Mouse (Mus musculus) ES-Bruce4 (cell line): ENCODE measurements at regions not wholly inside any gene's neighbourhood (a gene's known extent, or its start where the extent isn't known, plus 50 kb on each side); places are given as distances from the start of the nearest gene placed in this dataset.

Experiments
- H3K27ac ChIP-seq: 2 replicates; pipeline ENCODE4 v1.5.1; 2012; ENCODE audit warnings: low read length, inconsistent platforms; ENCODE audit not compliant: insufficient read depth
- H3K27me3 ChIP-seq: 2 replicates; pipeline ENCODE4 v1.6.1; 2012; ENCODE audit warnings: mild to moderate bottlenecking, low read length, inconsistent platforms; ENCODE audit not compliant: control insufficient read depth, poor library complexity, insufficient read depth, severe bottlenecking
- H3K36me3 ChIP-seq: 2 replicates; pipeline ENCODE4 v1.6.1; 2012; ENCODE audit warnings: inconsistent platforms, mild to moderate bottlenecking, low read length, moderate library complexity; ENCODE audit not compliant: control insufficient read depth, poor library complexity, insufficient read depth, severe bottlenecking
- H3K4me1 ChIP-seq: one replicate; pipeline ENCODE4 v1.8.1; 2011; ENCODE audit warnings: low read length; ENCODE audit not compliant: control insufficient read depth, insufficient read depth
- H3K4me3 ChIP-seq: 2 replicates; pipeline ENCODE4 v1.5.1; 2011; ENCODE audit warnings: low read depth, mild to moderate bottlenecking, low read length
- H3K9ac ChIP-seq: 2 replicates; pipeline ENCODE4 v1.6.1; 2012; ENCODE audit warnings: low read depth, mild to moderate bottlenecking, inconsistent platforms; ENCODE audit not compliant: poor library complexity, severe bottlenecking
- H3K9me3 ChIP-seq: replicated peaks from 2 replicates; pipeline ENCODE4 v1.6.1; 2012; ENCODE audit warnings: mild to moderate bottlenecking, low read length, inconsistent platforms; ENCODE audit not compliant: control insufficient read depth, poor library complexity, insufficient read depth, severe bottlenecking
- CTCF ChIP-seq: IDR thresholded peaks from one replicate; pipeline ENCODE4 v1.8.1; 2011; ENCODE audit warnings: low read depth, low read length
- EP300 ChIP-seq: IDR thresholded peaks from 2 replicates; pipeline ENCODE4 v1.6.1; 2011; ENCODE audit warnings: low read depth, low read length; ENCODE audit not compliant: insufficient read depth
- POLR2A ChIP-seq: IDR thresholded peaks from one replicate; pipeline ENCODE4 v1.8.1; 2011; ENCODE audit warnings: low read length; ENCODE audit not compliant: insufficient read depth

GRCm38 (mm10) chr10:98684195-98684594 is 230.0 kb upstream of the Atp2b1 start:
- Histone ChIP-seq H3K27ac (no peak overlapping the region), H3K27me3 (no peaks in the 10 kb centered on the region), H3K9me3 (no peaks in the 10 kb centered on the region), H3K4me3 (no peak overlapping the region), H3K4me1 (no peaks in the 10 kb centered on the region), H3K36me3 (no peaks in the 10 kb centered on the region), H3K9ac (no peak overlapping the region)
- TF ChIP-seq POLR2A, result no peak
- TF ChIP-seq CTCF, result no peak
- no peak for TF ChIP-seq EP300

DNA sequence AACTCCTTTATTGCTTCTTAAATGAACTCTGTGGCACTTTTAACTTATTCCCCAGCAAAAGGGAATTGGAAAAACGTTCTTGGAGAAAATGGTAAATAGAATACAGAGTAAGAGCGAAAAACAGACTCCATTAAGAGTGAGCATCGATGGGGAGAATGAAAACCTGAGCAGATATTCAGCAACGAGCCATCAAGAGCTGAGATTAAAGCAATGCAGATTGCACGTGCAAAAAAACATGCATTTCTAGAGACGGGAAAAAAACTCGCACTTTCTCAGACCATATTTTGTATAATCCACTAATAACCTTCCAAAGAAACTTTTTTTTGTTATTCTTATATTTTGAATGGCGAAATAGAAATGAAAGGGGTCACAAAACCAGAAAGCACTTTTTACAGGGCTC is 229.5 kb upstream of the Atp2b1 start:
- H3K9me3 ChIP-seq, result no peaks in the 10 kb centered on the region
- no peaks in the 10 kb centered on the region for H3K36me3 ChIP-seq
- no peak for TF ChIP-seq EP300
- no peak for TF ChIP-seq CTCF
- TF ChIP-seq POLR2A, result no peak
- no peak overlapping the region for H3K27ac ChIP-seq
- no peak overlapping the region for H3K4me3 ChIP-seq
- H3K27me3 ChIP-seq, result no peaks in the 10 kb centered on the region
- no peak overlapping the region for H3K9ac ChIP-seq
- no peaks in the 10 kb centered on the region for H3K4me1 ChIP-seq

DNA sequence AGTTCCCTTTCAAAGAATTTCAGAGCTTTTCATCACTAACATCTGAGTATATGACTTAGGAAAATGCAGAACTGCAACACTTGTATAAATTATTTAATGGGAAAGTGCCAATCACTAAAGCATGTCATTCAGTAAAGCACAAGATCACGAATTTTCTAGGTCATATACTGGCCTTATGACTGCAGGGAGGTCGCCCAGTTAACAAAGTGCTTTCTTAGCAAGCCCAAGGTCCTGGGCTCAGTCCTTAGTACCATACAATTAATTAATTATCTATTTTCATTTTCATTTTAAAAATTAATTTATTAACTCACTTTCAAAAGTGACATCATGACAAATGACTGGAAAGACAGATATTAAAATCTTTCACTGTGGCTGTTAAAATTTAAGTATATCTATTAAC is 228.5 kb upstream of the Atp2b1 start:
- Histone ChIP-seq H3K4me1 (no peaks in the 10 kb centered on the region), H3K27me3 (no peaks in the 10 kb centered on the region), H3K9me3 (no peaks in the 10 kb centered on the region), H3K9ac (no peak overlapping the region), H3K36me3 (no peaks in the 10 kb centered on the region), H3K4me3 (no peak overlapping the region), H3K27ac (no peak overlapping the region)
- TF ChIP-seq EP300 (no peak), CTCF (no peak), POLR2A (no peak)

DNA sequence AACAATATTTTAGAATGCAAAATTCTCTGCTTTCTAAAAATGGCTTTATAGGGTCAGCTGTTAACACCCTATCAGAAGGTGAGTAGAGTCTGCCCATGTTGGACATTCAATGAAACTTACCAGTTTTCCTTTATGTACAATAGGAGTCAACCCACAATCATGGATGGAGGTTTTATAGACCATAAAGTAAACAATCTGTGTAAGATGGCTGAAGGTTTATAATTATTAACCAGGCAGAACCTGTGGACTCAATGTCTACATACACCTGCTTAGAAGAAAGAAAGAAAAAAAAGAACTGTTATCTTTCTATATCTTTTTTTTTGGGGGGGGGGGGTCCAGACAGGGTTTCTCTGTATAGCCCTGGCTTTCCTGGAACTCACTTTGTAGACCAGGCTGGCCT is 227.8 kb upstream of the Atp2b1 start:
- H3K27ac ChIP-seq, result no peak overlapping the region

DNA sequence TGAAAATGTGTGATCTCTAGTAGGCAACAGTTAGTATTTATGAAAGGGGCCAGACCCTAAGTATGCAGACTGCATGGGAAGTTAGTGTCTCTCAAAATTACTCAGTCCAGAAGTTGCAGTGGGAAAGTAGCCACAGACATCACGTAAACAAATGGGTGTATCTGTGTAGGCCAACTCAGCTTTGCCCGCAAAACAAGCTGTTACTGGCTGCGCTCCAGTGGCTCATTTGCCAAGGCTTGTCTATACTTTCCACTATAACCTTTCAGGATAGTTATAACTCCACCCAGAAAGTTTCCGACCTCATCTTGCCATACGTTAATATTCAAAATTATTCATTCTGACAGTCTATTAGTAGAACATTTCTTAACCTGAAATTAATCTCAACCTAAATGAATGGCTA is 222.4 kb upstream of the Atp2b1 start:
- Histone ChIP-seq H3K9me3 (no peaks in the 10 kb centered on the region), H3K36me3 (no peaks in the 10 kb centered on the region), H3K4me1 (no peaks in the 10 kb centered on the region), H3K27me3 (no peaks in the 10 kb centered on the region), H3K9ac (no peak overlapping the region), H3K27ac (no peak overlapping the region), H3K4me3 (no peak overlapping the region)
- TF ChIP-seq CTCF (no peak), EP300 (no peak), POLR2A (no peak)

More for the DNA sequence above, 227.8 kb upstream of the Atp2b1 start:
- H3K4me3 ChIP-seq, result no peak overlapping the region
- H3K9me3 ChIP-seq, result no peaks in the 10 kb centered on the region
- no peaks in the 10 kb centered on the region for H3K36me3 ChIP-seq
- no peaks in the 10 kb centered on the region for H3K4me1 ChIP-seq
- no peak overlapping the region for H3K9ac ChIP-seq
- no peaks in the 10 kb centered on the region for H3K27me3 ChIP-seq
- TF ChIP-seq CTCF (no peak), EP300 (no peak), POLR2A (no peak)

GRCm38 (mm10) chr10:98694690-98695370 is 219.4 kb upstream of the Atp2b1 start:
- Histone ChIP-seq H3K27me3 (no peaks in the 10 kb centered on the region), H3K9ac (no peak overlapping the region), H3K27ac (no peak overlapping the region), H3K36me3 (no peaks in the 10 kb centered on the region), H3K9me3 (no peaks in the 10 kb centered on the region), H3K4me3 (no peak overlapping the region), H3K4me1 (no peaks in the 10 kb centered on the region)
- TF ChIP-seq POLR2A (no peak), CTCF (no peak), EP300 (no peak)
